Mouse (Mus musculus): ENCODE measurements at regions not wholly inside any gene's neighbourhood (a gene's known extent, or its start where the extent isn't known, plus 50 kb on each side); places are given as distances from the start of the nearest gene placed in this dataset.

- TF ChIP-seq POLR2A (IDR thresholded peaks at IDR 0.05; ENCODE audit: insufficient read depth, low read depth, low read length) = no peak
- TF ChIP-seq CTCF (IDR thresholded peaks at IDR 0.05; ENCODE audit: insufficient read depth, low read depth, low read length) = no peak
- 81% methylated on average over 11 of the region's 11 CpGs for WGBS
- Histone ChIP-seq H3K4me3 (ENCODE audit: insufficient read depth, low read depth, low read length) (no peak overlapping the region), H3K4me1 (ENCODE audit: control insufficient read depth, insufficient read depth, low read length) (no peaks in the 10 kb centered on the region), H3K27ac (ENCODE audit: insufficient read depth, low read depth, low read length) (no peak overlapping the region)
These were observed 293.6 kb downstream of the Slc4a3 start for GRCm38 (mm10) chr1:75839551-75840223.

- Histone ChIP-seq H3K4me3 (ENCODE audit: insufficient read depth, low read depth, low read length) (no peak overlapping the region), H3K27ac (ENCODE audit: insufficient read depth, low read depth, low read length) (no peak overlapping the region), H3K4me1 (ENCODE audit: control insufficient read depth, insufficient read depth, low read length) (no peaks in the 10 kb centered on the region)
- WGBS = 59% methylated on average over 4 of the region's 4 CpGs
- TF ChIP-seq POLR2A (IDR thresholded peaks at IDR 0.05; ENCODE audit: insufficient read depth, low read depth, low read length) (no peak), CTCF (IDR thresholded peaks at IDR 0.05; ENCODE audit: insufficient read depth, low read depth, low read length) (no peak)
These were observed 296.3 kb downstream of the Slc4a3 start for GRCm38 (mm10) chr1:75842396-75842795.

- WGBS = 92% methylated on average over 6 of the region's 6 CpGs
- TF ChIP-seq CTCF (IDR thresholded peaks at IDR 0.05; ENCODE audit: insufficient read depth, low read depth, low read length) = no peak
- no peak for TF ChIP-seq POLR2A (IDR thresholded peaks at IDR 0.05; ENCODE audit: insufficient read depth, low read depth, low read length)
- H3K27ac ChIP-seq (ENCODE audit: insufficient read depth, low read depth, low read length) = no peak overlapping the region
- H3K4me3 ChIP-seq (ENCODE audit: insufficient read depth, low read depth, low read length) = no peak overlapping the region
- no peaks in the 10 kb centered on the region for H3K4me1 ChIP-seq (ENCODE audit: control insufficient read depth, insufficient read depth, low read length)
These were observed 297.3 kb downstream of the Slc4a3 start for GRCm38 (mm10) chr1:75843326-75843725.

- H3K4me3 ChIP-seq (ENCODE audit: insufficient read depth, low read depth, low read length) = no peak overlapping the region
- no peak for TF ChIP-seq CTCF (IDR thresholded peaks at IDR 0.05; ENCODE audit: insufficient read depth, low read depth, low read length)
- TF ChIP-seq POLR2A (IDR thresholded peaks at IDR 0.05; ENCODE audit: insufficient read depth, low read depth, low read length) = no peak
- WGBS = 87% methylated on average over 10 of the region's 10 CpGs
These were observed 298.1 kb downstream of the Slc4a3 start for GRCm38 (mm10) chr1:75844123-75844522.

GRCm38 (mm10) chr1:75844529-75844928 lies 298.5 kb downstream of the Slc4a3 start:
- no peak for TF ChIP-seq CTCF (IDR thresholded peaks at IDR 0.05; ENCODE audit: insufficient read depth, low read depth, low read length)
- no peak for TF ChIP-seq POLR2A (IDR thresholded peaks at IDR 0.05; ENCODE audit: insufficient read depth, low read depth, low read length)
- Histone ChIP-seq H3K4me1 (ENCODE audit: control insufficient read depth, insufficient read depth, low read length) (no peaks in the 10 kb centered on the region), H3K27ac (ENCODE audit: insufficient read depth, low read depth, low read length) (no peak overlapping the region), H3K4me3 (ENCODE audit: insufficient read depth, low read depth, low read length) (no peak overlapping the region)
- WGBS = 83% methylated on average over 4 of the region's 4 CpGs

More at GRCm38 (mm10) chr1:75844123-75844522, 298.1 kb downstream of the Slc4a3 start:
- H3K27ac ChIP-seq (ENCODE audit: insufficient read depth, low read depth, low read length) = no peak overlapping the region
- H3K4me1 ChIP-seq (ENCODE audit: control insufficient read depth, insufficient read depth, low read length) = no peaks in the 10 kb centered on the region

- 51% methylated on average over 7 of the region's 7 CpGs for WGBS
- no peak overlapping the region for H3K27ac ChIP-seq (ENCODE audit: insufficient read depth, low read depth, low read length)
These were observed 298.9 kb downstream of the Slc4a3 start for GRCm38 (mm10) chr1:75844981-75845380.

GRCm38 (mm10) chr1:75845771-75846535 lies 299.9 kb downstream of the Slc4a3 start:
- no peak for TF ChIP-seq POLR2A (IDR thresholded peaks at IDR 0.05; ENCODE audit: insufficient read depth, low read depth, low read length)
- TF ChIP-seq CTCF (IDR thresholded peaks at IDR 0.05; ENCODE audit: insufficient read depth, low read depth, low read length) = no peak
- Histone ChIP-seq H3K4me1 (ENCODE audit: control insufficient read depth, insufficient read depth, low read length) (no peaks in the 10 kb centered on the region), H3K27ac (ENCODE audit: insufficient read depth, low read depth, low read length) (no peak overlapping the region), H3K4me3 (ENCODE audit: insufficient read depth, low read depth, low read length) (no peak overlapping the region)
- 96% methylated on average over 4 of the region's 4 CpGs for WGBS

More at GRCm38 (mm10) chr1:75844981-75845380, 298.9 kb downstream of the Slc4a3 start:
- no peak overlapping the region for H3K4me3 ChIP-seq (ENCODE audit: insufficient read depth, low read depth, low read length)
- no peak for TF ChIP-seq CTCF (IDR thresholded peaks at IDR 0.05; ENCODE audit: insufficient read depth, low read depth, low read length)
- TF ChIP-seq POLR2A (IDR thresholded peaks at IDR 0.05; ENCODE audit: insufficient read depth, low read depth, low read length) = no peak
- no peaks in the 10 kb centered on the region for H3K4me1 ChIP-seq (ENCODE audit: control insufficient read depth, insufficient read depth, low read length)

GRCm38 (mm10) chr1:75847681-75848080 lies 301.6 kb downstream of the Slc4a3 start:
- no peak for TF ChIP-seq CTCF (IDR thresholded peaks at IDR 0.05; ENCODE audit: insufficient read depth, low read depth, low read length)
- no peak for TF ChIP-seq POLR2A (IDR thresholded peaks at IDR 0.05; ENCODE audit: insufficient read depth, low read depth, low read length)
- 66% methylated on average over 3 of the region's 3 CpGs for WGBS
- Histone ChIP-seq H3K4me1 (ENCODE audit: control insufficient read depth, insufficient read depth, low read length) (no peaks in the 10 kb centered on the region), H3K4me3 (ENCODE audit: insufficient read depth, low read depth, low read length) (no peak overlapping the region), H3K27ac (ENCODE audit: insufficient read depth, low read depth, low read length) (no peak overlapping the region)

GRCm38 (mm10) chr1:75848436-75848835 lies 302.4 kb downstream of the Slc4a3 start:
- Histone ChIP-seq H3K27ac (ENCODE audit: insufficient read depth, low read depth, low read length) (no peak overlapping the region), H3K4me1 (ENCODE audit: control insufficient read depth, insufficient read depth, low read length) (no peaks in the 10 kb centered on the region), H3K4me3 (ENCODE audit: insufficient read depth, low read depth, low read length) (no peak overlapping the region)
- 90% methylated on average over 4 of the region's 4 CpGs for WGBS
- TF ChIP-seq POLR2A (IDR thresholded peaks at IDR 0.05; ENCODE audit: insufficient read depth, low read depth, low read length) (no peak), CTCF (IDR thresholded peaks at IDR 0.05; ENCODE audit: insufficient read depth, low read depth, low read length) (no peak)

Measured in olfactory bulb, adult 2 months (tissue).